Mouse (Mus musculus) CH12.LX (cell line): ENCODE results near the gene Sptbn2.

Experiments
- BHLHE40 ChIP-seq: IDR thresholded peaks from 2 replicates; pipeline ENCODE4 v1.6.1; 2011; ENCODE audit warnings: mild to moderate bottlenecking, low read depth, low read length, improper control_type of control experiment
- CTCF ChIP-seq, 2 experiments: IDR thresholded peaks in 1 of 2; conservative IDR thresholded peaks in 1 of 2; 2 replicates each; pipeline ENCODE4 v1.5.1; 2011 to 2012; ENCODE audit warnings: low read depth in 2 of 2, low read length in 2 of 2, improper control_type of control experiment in 1 of 2, inconsistent platforms in 1 of 2, mild to moderate bottlenecking in 1 of 2, moderate library complexity in 1 of 2
- E2F4 ChIP-seq: IDR thresholded peaks from 2 replicates; pipeline ENCODE4 v1.6.1; 2011; ENCODE audit warnings: low read depth, low read length, improper control_type of control experiment; ENCODE audit not compliant: insufficient replicate concordance
- GABPA ChIP-seq: IDR thresholded peaks from 2 replicates; pipeline ENCODE4 v1.6.1; 2012; ENCODE audit warnings: low read depth, low read length, improper control_type of control experiment, inconsistent platforms; ENCODE audit not compliant: insufficient replicate concordance
- MEF2A ChIP-seq: IDR thresholded peaks from 2 replicates; pipeline ENCODE4 v1.6.1; 2014; ENCODE audit warnings: low read depth, mild to moderate bottlenecking, inconsistent platforms, low read length, improper control_type of control experiment, borderline replicate concordance
- POLR2A ChIP-seq: IDR thresholded peaks from 2 replicates; pipeline ENCODE4 v1.6.1; 2011; ENCODE audit warnings: low read depth, mild to moderate bottlenecking, improper control_type of control experiment, low read length
- RCOR1 ChIP-seq: conservative IDR thresholded peaks from 2 replicates; pipeline ENCODE4 v1.6.1; 2012; ENCODE audit warnings: low read depth, mild to moderate bottlenecking, inconsistent platforms, low read length, improper control_type of control experiment
- SIN3A ChIP-seq: IDR thresholded peaks from 2 replicates; pipeline ENCODE4 v1.6.1; 2012; ENCODE audit warnings: low read length, improper control_type of control experiment, inconsistent platforms
- ZC3H11A ChIP-seq: IDR thresholded peaks from 2 replicates; pipeline ENCODE4 v1.6.1; 2012; ENCODE audit warnings: low read depth, mild to moderate bottlenecking, inconsistent platforms, low read length, improper control_type of control experiment

DNA sequence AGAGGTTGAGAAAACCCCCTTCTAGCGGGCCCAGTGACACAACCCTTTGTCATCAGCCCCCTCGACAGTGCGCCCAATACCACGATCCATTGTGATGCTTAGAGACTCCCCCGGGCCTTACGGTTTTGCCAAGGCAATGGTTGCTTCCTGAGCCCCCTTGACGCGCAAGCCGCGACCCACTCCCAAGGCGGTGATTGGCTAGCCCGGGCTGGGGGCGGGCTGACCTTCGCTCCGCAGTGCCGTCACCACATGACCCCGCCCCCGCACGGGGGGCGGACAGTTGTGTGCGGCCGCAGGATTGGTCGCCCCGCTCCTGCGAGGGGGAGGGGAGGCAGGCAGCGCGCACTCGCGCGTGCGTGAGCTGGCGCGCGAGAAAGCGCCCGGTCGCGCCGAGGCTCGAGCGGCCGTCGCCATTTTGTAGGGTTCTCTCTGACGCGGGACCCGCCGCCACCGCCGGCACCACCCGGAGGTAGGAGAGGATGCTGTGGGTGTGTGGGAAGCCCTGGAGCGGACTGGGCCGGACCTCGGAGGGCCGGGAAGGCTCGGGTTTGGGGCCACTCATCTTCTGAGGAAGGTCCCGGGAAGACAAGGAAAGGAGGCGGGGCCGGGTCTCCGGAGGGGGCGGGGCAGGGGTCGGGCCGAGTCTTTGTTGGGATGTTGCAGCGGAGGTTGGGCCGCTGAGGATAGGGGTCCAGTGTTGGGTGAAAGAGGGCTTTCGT lies 45.4 kb downstream of the Sptbn2 start, which contains the start of gene Rbm4b:
- TF ChIP-seq CTCF (conservative IDR thresholded peaks at IDR 0.05 in 1 of 2, IDR thresholded peaks at IDR 0.05 in 1 of 2; ENCODE audit: low read depth in 2 of 2, low read length in 2 of 2) = no peak
- TF ChIP-seq BHLHE40 = peak; percentile 77
- peak; percentile 64 for TF ChIP-seq MEF2A
- TF ChIP-seq POLR2A = peak; percentile 73
- no peak for TF ChIP-seq E2F4
- TF ChIP-seq GABPA = no peak
- TF ChIP-seq ZC3H11A = no peak
- peak; percentile 80 for TF ChIP-seq SIN3A
- TF ChIP-seq RCOR1 = no peak
